Mouse (Mus musculus) lung, embryonic 14.5 days (tissue): ENCODE results near the gene Scand1. TPM values are rescaled to one million over a fixed set of nuclear protein-coding genes. Genes with fewer than 3 reads are reported as not detected.

Experiments used
- ATAC-seq: fragments of 200-750 bp; cut with Nextera tagmentation; 2 replicates; pipeline ENCODE4 v1.8.0; 2017; ENCODE audit warnings: mild to moderate bottlenecking, moderate TSS enrichment, moderate library complexity; ENCODE audit not compliant: insufficient read depth
- DNase-seq: peaks from one replicate; pipeline ENCODE4 v3.0.0-alpha.2; 2015
- H3K27ac ChIP-seq: fragments of 300-500 bp; sonication (generic); 2 replicates; pipeline ENCODE4 v1.5.1; 2014; ENCODE audit warnings: low read depth, mild to moderate bottlenecking, moderate library complexity
- H3K27me3 ChIP-seq: fragments of 300-500 bp; sonication (generic); 2 replicates; pipeline ENCODE4 v1.6.1; 2014; ENCODE audit warnings: low read length, control low read depth; ENCODE audit not compliant: insufficient read depth
- H3K36me3 ChIP-seq: fragments of 300-500 bp; sonication (generic); 2 replicates; pipeline ENCODE4 v1.6.1; 2014; ENCODE audit warnings: control low read depth; ENCODE audit not compliant: insufficient read depth
- H3K4me1 ChIP-seq: fragments of 300-500 bp; sonication (generic); 2 replicates; pipeline ENCODE4 v1.6.1; 2014; ENCODE audit warnings: antibody characterized with exemption, control low read depth; ENCODE audit not compliant: insufficient read depth
- H3K4me2 ChIP-seq: fragments of 300-500 bp; sonication (generic); 2 replicates; pipeline ENCODE4 v1.6.1; 2014; ENCODE audit warnings: mild to moderate bottlenecking
- H3K4me3 ChIP-seq: fragments of 300-500 bp; sonication (generic); 2 replicates; pipeline ENCODE4 v1.5.1; 2014; ENCODE audit warnings: low read depth, low read length
- H3K9ac ChIP-seq: fragments of 300-500 bp; sonication (generic); 2 replicates; pipeline ENCODE4 v1.6.1; 2014
- H3K9me3 ChIP-seq: fragments of 300-500 bp; sonication (generic); 2 replicates; pipeline ENCODE4 v1.6.1; 2016; ENCODE audit warnings: low read depth, low read length, control low read depth
- CTCF ChIP-seq: IDR thresholded peaks from 2 replicates; pipeline ENCODE4 v1.5.1; 2016; ENCODE audit warnings: antibody characterized with exemption, low read depth
- WGBS: fragments of 180-500 bp; shearing (Covaris S2); extraction: QIAGEN DNeasy Blood & Tissue Kit; methylation state at CpG from one replicate; pipeline ENCODE4 v1.1.7; 2014; 5-methylcytosine and 5-hydroxymethylcytosine counted together
- polyA plus RNA-seq: library from polyadenylated mRNA; unstranded; fragments of >200 nt; fragmentation: Nextera tagmentation; extraction: Ambion mirVana; gene quantifications from 2 replicates; pipeline ENCODE4 v1.2.1, GENCODE M21; 2014

The Scand1 gene
- polyA plus RNA-seq, 1 experiment from 2014 or later, result 61.0 TPM

- Histone ChIP-seq H3K4me3 (no peak overlapping the region), H3K9ac (no peak overlapping the region), H3K4me2 (no peak overlapping the region), H3K36me3 (peaks cover 72% of the 10 kb centered on the region), H3K27me3 (no peaks in the 10 kb centered on the region), H3K27ac (no peak overlapping the region), H3K9me3 (no peaks in the 10 kb centered on the region), H3K4me1 (no peaks in the 10 kb centered on the region)
- no peak for ATAC-seq
- WGBS, result 83% methylated on average over 1 of the region's 1 CpGs
- TF ChIP-seq CTCF, result no peak
- DNase-seq, result no peak
Measured at GRCm38 (mm10) chr2:156291998-156292397, 20.5 kb downstream of the Scand1 start.

- Histone ChIP-seq H3K4me1 (no peaks in the 10 kb centered on the region), H3K4me3 (no peak overlapping the region), H3K27me3 (no peaks in the 10 kb centered on the region), H3K27ac (no peak overlapping the region), H3K36me3 (peaks cover 62% of the 10 kb centered on the region), H3K4me2 (no peak overlapping the region), H3K9ac (no peak overlapping the region), H3K9me3 (no peaks in the 10 kb centered on the region)
- DNase-seq (no peak), ATAC-seq (no peak)
- 88% methylated on average over 2 of the region's 2 CpGs for whole genome bisulfite sequencing
- TF ChIP-seq CTCF, result no peak
Measured at GRCm38 (mm10) chr2:156289552-156290160, 22.8 kb downstream of the Scand1 start.

GRCm38 (mm10) chr2:156288222-156288621 lies 24.3 kb downstream of the Scand1 start:
- DNase-seq (no peak), ATAC-seq (no peak)
- 85% methylated on average over 2 of the region's 2 CpGs for WGBS
- H3K27ac ChIP-seq, result no peak overlapping the region
- TF ChIP-seq CTCF, result no peak
- H3K27me3 ChIP-seq, result no peaks in the 10 kb centered on the region
- H3K4me3 ChIP-seq, result no peak overlapping the region
- peaks cover 51% of the 10 kb centered on the region for H3K36me3 ChIP-seq
- no peak overlapping the region for H3K4me2 ChIP-seq
- H3K9ac ChIP-seq, result no peak overlapping the region
- no peaks in the 10 kb centered on the region for H3K9me3 ChIP-seq
- H3K4me1 ChIP-seq, result no peaks in the 10 kb centered on the region

GRCm38 (mm10) chr2:156286733-156287132 lies 25.8 kb downstream of the Scand1 start:
- no peak for TF ChIP-seq CTCF
- DNase-seq (no peak), ATAC-seq (no peak)
- Histone ChIP-seq H3K9me3 (no peaks in the 10 kb centered on the region), H3K4me2 (no peak overlapping the region), H3K4me1 (no peaks in the 10 kb centered on the region), H3K27me3 (no peaks in the 10 kb centered on the region), H3K9ac (no peak overlapping the region), H3K36me3 (peaks cover 50% of the 10 kb centered on the region), H3K27ac (no peak overlapping the region), H3K4me3 (no peak overlapping the region)
- WGBS, result 93% methylated on average over 4 of the region's 4 CpGs

- 74% methylated on average over 2 of the region's 2 CpGs for WGBS
- Histone ChIP-seq H3K4me2 (no peak overlapping the region), H3K4me3 (no peak overlapping the region), H3K36me3 (peaks cover 48% of the 10 kb centered on the region), H3K9ac (no peak overlapping the region), H3K27ac (no peak overlapping the region), H3K27me3 (no peaks in the 10 kb centered on the region), H3K9me3 (no peaks in the 10 kb centered on the region), H3K4me1 (no peaks in the 10 kb centered on the region)
- DNase-seq (no peak), ATAC-seq (no peak)
- TF ChIP-seq CTCF, result no peak
Measured at GRCm38 (mm10) chr2:156285161-156285560, 27.3 kb downstream of the Scand1 start.

GRCm38 (mm10) chr2:156281227-156281626 lies 31.3 kb downstream of the Scand1 start:
- no peak overlapping the region for H3K4me3 ChIP-seq

GRCm38 (mm10) chr2:156278226-156279017 lies 34.1 kb downstream of the Scand1 start:
- Histone ChIP-seq H3K27ac (no peak overlapping the region; the same call in 1 of the 2 replicates), H3K4me1 (no peaks in the 10 kb centered on the region), H3K36me3 (peaks cover 59% of the 10 kb centered on the region), H3K9ac (no peak overlapping the region), H3K9me3 (no peaks in the 10 kb centered on the region), H3K4me2 (no peak overlapping the region), H3K4me3 (no peak overlapping the region), H3K27me3 (no peaks in the 10 kb centered on the region)
- DNase-seq (peak; percentile 91), ATAC-seq (peak; percentile 70)
- WGBS, result 35% methylated on average over 4 of the region's 4 CpGs
- TF ChIP-seq CTCF, result peak; percentile 85

More at GRCm38 (mm10) chr2:156281227-156281626, 31.3 kb downstream of the Scand1 start:
- Histone ChIP-seq H3K4me1 (no peaks in the 10 kb centered on the region), H3K27ac (no peak overlapping the region), H3K9ac (no peak overlapping the region), H3K4me2 (no peak overlapping the region), H3K27me3 (no peaks in the 10 kb centered on the region), H3K9me3 (no peaks in the 10 kb centered on the region), H3K36me3 (peaks cover 54% of the 10 kb centered on the region)
- DNase-seq (no peak), ATAC-seq (no peak)
- TF ChIP-seq CTCF, result no peak
- 78% methylated on average over 4 of the region's 4 CpGs for WGBS
